In the genomic region with DNA sequence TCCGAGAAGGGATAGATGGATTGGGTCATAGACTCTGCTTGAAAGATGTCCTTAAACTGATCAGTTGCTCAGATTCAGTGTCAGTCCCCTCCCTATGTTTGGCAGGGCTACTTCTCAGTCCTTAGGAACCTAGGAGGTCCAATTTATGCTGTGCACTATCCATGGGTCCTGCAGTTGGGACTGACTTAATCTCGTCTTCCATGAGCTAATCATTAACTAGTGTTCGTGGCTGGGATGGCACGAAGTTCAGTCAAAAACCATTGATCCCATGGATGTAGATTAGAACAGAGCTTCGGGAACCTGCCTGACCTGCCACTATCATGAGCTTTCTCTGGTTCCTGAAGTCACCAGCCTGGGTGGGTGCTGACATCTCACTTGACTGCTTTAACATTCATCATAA, we compare ENCODE assay signal across 23 mouse cellular contexts.
DNase-seq lines count a peak whose midpoint lies in the region; ATAC-seq and TF ChIP-seq lines count a peak whose summit lies in the region.
"Had no signal": no experiment of that assay in that cellular context is flagged by ENCODE, and none has a peak within 500 bp of the region (broad histone marks: within the 10 kb centered on the region; RNA-seq: fewer than 3 reads in every experiment).

No protein-coding gene starts in this region.

- no peak overlapping the region for H3K4me2 ChIP-seq in intestine, embryonic 15.5 days (replicated peaks)
- no peak overlapping the region for H3K4me2 ChIP-seq in liver, embryonic 13.5 days
- 0 out of 2 replicates have a peak overlapping the region, but pooled peaks have one; percentile 22 for H3K4me2 ChIP-seq in liver, postnatal 0 days (ENCODE audit: low read depth, low read length)
- H3K4me2 ChIP-seq: embryonic facial prominence, embryonic 15.5 days; heart, embryonic 11.5 days; heart, embryonic 15.5 days; hindbrain, embryonic 14.5 days had no signal

- H3K36me3 ChIP-seq in intestine, embryonic 15.5 days, result no peaks in the 10 kb centered on the region
- H3K36me3 ChIP-seq in liver, embryonic 13.5 days, result no peaks in the 10 kb centered on the region
- peaks cover 3% of the 10 kb centered on the region; the same call in 1 of the 2 replicates for H3K36me3 ChIP-seq in liver, postnatal 0 days (replicated peaks; ENCODE audit: insufficient read depth, low read length)
- H3K36me3 ChIP-seq: embryonic facial prominence, embryonic 15.5 days; forebrain, embryonic 10.5 days; heart, embryonic 15.5 days had no signal

- H3K9ac ChIP-seq in intestine, embryonic 15.5 days, result no peak overlapping the region
- H3K9ac ChIP-seq in liver, embryonic 13.5 days, result no peak overlapping the region
- no peak overlapping the region for H3K9ac ChIP-seq in liver, postnatal 0 days (replicated peaks)
- H3K9ac ChIP-seq: embryonic facial prominence, embryonic 15.5 days; heart, embryonic 15.5 days; hindbrain, embryonic 14.5 days had no signal

- no peaks in the 10 kb centered on the region for H3K27me3 ChIP-seq in intestine, embryonic 15.5 days (replicated peaks)
- H3K27me3 ChIP-seq in liver, embryonic 13.5 days, result no peaks in the 10 kb centered on the region
- no peaks in the 10 kb centered on the region for H3K27me3 ChIP-seq in liver, postnatal 0 days (ENCODE audit: insufficient read depth, low read length)
- H3K27me3 ChIP-seq: heart, embryonic 15.5 days; Patski had no signal

- no peak overlapping the region for H3K4me3 ChIP-seq in intestine, embryonic 15.5 days (replicated peaks)
- no peak overlapping the region for H3K4me3 ChIP-seq in liver, embryonic 13.5 days (replicated peaks)
- no peak overlapping the region for H3K4me3 ChIP-seq in liver, postnatal 0 days (ENCODE audit: low read depth, low read length)
- H3K4me3 ChIP-seq: embryonic facial prominence, embryonic 15.5 days; erythroblast, embryonic 14.5 days; forebrain, embryonic 10.5 days; heart, adult 2 months; heart, embryonic 15.5 days had no signal

- intact Hi-C loops in left cerebral cortex, postnatal 25 days (cut with DNase I), result no loop called here

- H3K9me3 ChIP-seq in intestine, embryonic 15.5 days, result no peaks in the 10 kb centered on the region
- H3K9me3 ChIP-seq in liver, embryonic 13.5 days (replicated peaks), result no peaks in the 10 kb centered on the region
- no peaks in the 10 kb centered on the region for H3K9me3 ChIP-seq in liver, postnatal 0 days (ENCODE audit: low read length)
- H3K9me3 ChIP-seq: embryonic facial prominence, embryonic 15.5 days; forebrain, embryonic 10.5 days; heart, embryonic 15.5 days had no signal

- WGBS in intestine, embryonic 15.5 days, result 64% methylated on average over 5 of the region's 5 CpGs
- 61% methylated on average over 5 of the region's 5 CpGs for WGBS in liver, embryonic 13.5 days (ENCODE audit: insufficient replicate concordance)
- WGBS in liver, postnatal 0 days (ENCODE audit: insufficient replicate concordance), result 63% methylated on average over 5 of the region's 5 CpGs

- no peak overlapping the region for H3K27ac ChIP-seq in intestine, embryonic 15.5 days
- H3K27ac ChIP-seq in liver, embryonic 13.5 days, result 0 out of 2 replicates have a peak overlapping the region, but pooled peaks have one; percentile 29
- peak overlapping the region; percentile 81 for H3K27ac ChIP-seq in liver, postnatal 0 days (ENCODE audit: low read depth)
- H3K27ac ChIP-seq: embryonic facial prominence, embryonic 15.5 days; forebrain, embryonic 10.5 days; heart, adult 2 months; heart, embryonic 15.5 days; hindbrain, embryonic 14.5 days had no signal

- peak; percentile 76 for ATAC-seq in intestine, embryonic 15.5 days
- peak; percentile 62 for ATAC-seq in liver, embryonic 13.5 days (ENCODE audit: low read depth)
- ATAC-seq in liver, postnatal 0 days, result peak; percentile 95
- no peak for ATAC-seq in cerebellum, adult (ENCODE audit: insufficient number of reproducible peaks, low FRiP score, low TSS enrichment)
- ATAC-seq: forebrain, embryonic 14.5 days; Patski had no signal

- H3K4me1 ChIP-seq in intestine, embryonic 15.5 days (replicated peaks), result no peaks in the 10 kb centered on the region
- no peaks in the 10 kb centered on the region for H3K4me1 ChIP-seq in liver, embryonic 13.5 days (replicated peaks)
- no peaks in the 10 kb centered on the region for H3K4me1 ChIP-seq in liver, postnatal 0 days (ENCODE audit: insufficient read depth)
- H3K4me1 ChIP-seq: heart, embryonic 15.5 days had no signal

- TF ChIP-seq CTCF in liver, postnatal 0 days (IDR thresholded peaks at IDR 0.05; ENCODE audit: low read depth), result no peak

- no peak for TF ChIP-seq EP300 in liver, postnatal 0 days (IDR thresholded peaks at IDR 0.05; ENCODE audit: low read depth)

- peak; percentile 14 for DNase-seq in liver
- no peak for DNase-seq in liver, embryonic 13.5 days
- peak; percentile 44 for DNase-seq in liver, postnatal 0 days
- DNase-seq in left cerebral cortex, postnatal 25 days (ENCODE audit: low spot score in 2 of 2), result no peak
- no peak for DNase-seq in cerebellum, postnatal 4 days (ENCODE audit: low spot score in 2 of 2)
- DNase-seq in right cerebral cortex, postnatal 4 days, result no peak
- DNase-seq: adrenal gland, adult 2 months; adrenal gland, postnatal 25 days; cerebellum, adult 2 months; cerebellum, postnatal 10 days; embryo, embryonic 11 days; heart, adult 2 months; heart, postnatal 14 days had no signal

Comparison
In these comparisons a context has a peak if more than half of its experiments do, and no peak if none do; other contexts are left out.
1. DNase-seq: peak in liver (single experiment) and liver, postnatal 0 days (single experiment); none in liver, embryonic 13.5 days (single experiment), left cerebral cortex, postnatal 25 days (0 of 2), cerebellum, postnatal 4 days (0 of 2) and right cerebral cortex, postnatal 4 days (single experiment).